In genomic region chr3:146719696-146720095, GRCm38 (mm10) we compare ENCODE assay signal across 21 mouse cellular contexts. TPM values are rescaled to one million over a fixed set of nuclear protein-coding genes. Genes with fewer than 3 reads are reported as not detected.
"Had no signal": no experiment of that assay in that cellular context is flagged by ENCODE, and none has a peak within 500 bp of the region (broad histone marks: within the 10 kb centered on the region; RNA-seq: fewer than 3 reads in every experiment).

No protein-coding gene starts in this region.

- H3K27ac ChIP-seq: limb, embryonic 10.5 days; limb, embryonic 13.5 days; liver, embryonic 12.5 days; liver, embryonic 15.5 days; lung, embryonic 15.5 days; stomach, postnatal 0 days had no signal

- H3K9ac ChIP-seq: limb, embryonic 13.5 days; liver, embryonic 12.5 days; liver, embryonic 15.5 days; lung, embryonic 15.5 days had no signal

- H3K36me3 ChIP-seq: limb, embryonic 13.5 days; liver, embryonic 12.5 days; liver, embryonic 15.5 days; lung, embryonic 15.5 days had no signal

- H3K4me3 ChIP-seq: limb, embryonic 10.5 days; limb, embryonic 13.5 days; liver, embryonic 12.5 days; liver, embryonic 15.5 days; lung, embryonic 15.5 days; megakaryocyte, embryonic 14.5 days had no signal

- H3K4me1 ChIP-seq: limb, embryonic 13.5 days; liver, embryonic 12.5 days; liver, embryonic 15.5 days; lung, embryonic 15.5 days; megakaryocyte, embryonic 14.5 days had no signal

- H3K9me3 ChIP-seq: limb, embryonic 10.5 days; limb, embryonic 13.5 days; liver, embryonic 12.5 days; liver, embryonic 15.5 days; lung, embryonic 15.5 days; megakaryocyte, embryonic 14.5 days had no signal

- ATAC-seq: liver, embryonic 12.5 days had no signal

- H3K27me3 ChIP-seq: limb, embryonic 13.5 days; liver, embryonic 12.5 days; liver, embryonic 15.5 days; lung, embryonic 15.5 days had no signal

- DNase-seq: kidney, adult 18-20 months; kidney, adult 9 months; kidney, postnatal 14 days; kidney, postnatal 4 days; liver; lung, adult 18-20 months; lung, postnatal 10 days; lung, postnatal 36 days; midbrain, embryonic 14.5 days; thymus, adult 2 months; thymus, postnatal 14 days; thymus, postnatal 4 days had no signal

RNA-seq across cellular contexts. Expression of gene Samd13, which starts 34.3 kb away (rescaled TPM):
- total RNA-seq: layer of hippocampus, adult 18-20 months; layer of hippocampus, postnatal 14 days had no signal
- polyA plus RNA-seq: midbrain, embryonic 14.5 days; thymus, adult 2 months had no signal
